25 mouse cellular contexts compared by ENCODE assay signal in genomic region chr16:93728676-93729075, GRCm38 (mm10). TPM values are rescaled to one million over a fixed set of nuclear protein-coding genes. Genes with fewer than 3 reads are reported as not detected.
A peak's percentile ranks its signal among the peaks of the same experiment; 100 is the strongest.
DNase-seq lines count a peak whose midpoint lies in the region; ATAC-seq and TF ChIP-seq lines count a peak whose summit lies in the region.
"Had no signal": no experiment of that assay in that cellular context is flagged by ENCODE, and none has a peak within 500 bp of the region (broad histone marks: within the 10 kb centered on the region; RNA-seq: fewer than 3 reads in every experiment).

No protein-coding gene starts in this region.

- H3K36me3 ChIP-seq in lung, postnatal 0 days (ENCODE audit: insufficient read depth, low read length) = no peaks in the 10 kb centered on the region
- no peaks in the 10 kb centered on the region for H3K36me3 ChIP-seq in kidney, embryonic 16.5 days (ENCODE audit: insufficient read depth, low read length)
- H3K36me3 ChIP-seq: embryonic facial prominence, embryonic 10.5 days; forebrain, embryonic 10.5 days; limb, embryonic 10.5 days had no signal

- no peak overlapping the region for H3K9ac ChIP-seq in lung, postnatal 0 days (replicated peaks; ENCODE audit: low read depth)
- H3K9ac ChIP-seq in kidney, embryonic 16.5 days (replicated peaks; ENCODE audit: low read length) = no peak overlapping the region
- H3K9ac ChIP-seq: hindbrain, embryonic 13.5 days; liver, embryonic 15.5 days had no signal

- H3K4me3 ChIP-seq in layer of hippocampus, adult 2 months = no peak overlapping the region
- no peak overlapping the region for H3K4me3 ChIP-seq in lung, postnatal 0 days (ENCODE audit: low read depth, low read length)
- no peak overlapping the region for H3K4me3 ChIP-seq in kidney, embryonic 16.5 days (ENCODE audit: low read length)
- H3K4me3 ChIP-seq: embryonic facial prominence, embryonic 10.5 days; forebrain, embryonic 10.5 days; hindbrain, embryonic 13.5 days; limb, embryonic 10.5 days; liver, embryonic 15.5 days had no signal

- TF ChIP-seq CTCF in layer of hippocampus, adult 2 months (conservative IDR thresholded peaks at IDR 0.05) = no peak
- TF ChIP-seq CTCF in lung, postnatal 0 days (IDR thresholded peaks at IDR 0.05) = no peak

- 52% methylated on average over 9 of the region's 9 CpGs for WGBS in lung, postnatal 0 days
- 58% methylated on average over 9 of the region's 9 CpGs for WGBS in kidney, embryonic 16.5 days

- peak overlapping the region; percentile 91 for H3K27ac ChIP-seq in layer of hippocampus, adult 2 months
- H3K27ac ChIP-seq in lung, postnatal 0 days (ENCODE audit: low read length) = no peak overlapping the region
- no peak overlapping the region for H3K27ac ChIP-seq in kidney, embryonic 16.5 days (ENCODE audit: low read length)
- H3K27ac ChIP-seq: embryonic facial prominence, embryonic 10.5 days; forebrain, embryonic 10.5 days; hindbrain, embryonic 13.5 days; limb, embryonic 10.5 days; liver, embryonic 15.5 days; macrophage; stomach, postnatal 0 days had no signal

- H3K4me2 ChIP-seq in lung, postnatal 0 days (replicated peaks; ENCODE audit: low read depth, low read length) = no peak overlapping the region
- H3K4me2 ChIP-seq in kidney, embryonic 16.5 days (replicated peaks; ENCODE audit: low read depth, low read length) = no peak overlapping the region
- H3K4me2 ChIP-seq: hindbrain, embryonic 13.5 days; liver, embryonic 15.5 days; midbrain, embryonic 11.5 days had no signal

- H3K4me1 ChIP-seq in lung, postnatal 0 days (ENCODE audit: insufficient read depth, low read depth, low read length) = peaks cover 5% of the 10 kb centered on the region; the same call in 1 of the 2 replicates
- H3K4me1 ChIP-seq in kidney, embryonic 16.5 days (ENCODE audit: insufficient read depth, low read length) = peaks cover 18% of the 10 kb centered on the region

- peak; percentile 48 for ATAC-seq in lung, postnatal 0 days
- no peak for ATAC-seq in kidney, embryonic 16.5 days (ENCODE audit: low FRiP score, low TSS enrichment)
- ATAC-seq: CD4-positive, CD25-positive, alpha-beta regulatory T cell, adult 4 months had no signal

- no peaks in the 10 kb centered on the region for H3K9me3 ChIP-seq in lung, postnatal 0 days (ENCODE audit: low read length)
- H3K9me3 ChIP-seq in kidney, embryonic 16.5 days (ENCODE audit: low read length) = no peaks in the 10 kb centered on the region
- H3K9me3 ChIP-seq: embryonic facial prominence, embryonic 10.5 days; forebrain, embryonic 10.5 days; hindbrain, embryonic 13.5 days; limb, embryonic 10.5 days; liver, embryonic 15.5 days had no signal

- peak; percentile 30 for DNase-seq in cerebellum, adult 9-11 months
- no peak for DNase-seq in cerebellum, adult 8-10 months
- DNase-seq in layer of hippocampus, adult 2 months (ENCODE audit: low spot score in 2 of 2) = no peak
- no peak for DNase-seq in layer of hippocampus, postnatal 10 days (ENCODE audit: low spot score in 2 of 2)
- peak; percentile 59 for DNase-seq in lung, postnatal 0 days (ENCODE audit: low spot score)
- DNase-seq in frontal cortex, postnatal 10 days (ENCODE audit: low spot score in 2 of 2) = no peak
- no peak for DNase-seq in cerebellum, adult 18-20 months
- DNase-seq: cerebellum, adult 9-10 months; gastrocnemius, postnatal 14 days; kidney, adult 18-20 months; kidney, postnatal 10 days; liver; right cerebral cortex, postnatal 4 days; thymus, adult 2 months; thymus, postnatal 4 days had no signal

- TF ChIP-seq EP300 in lung, postnatal 0 days (IDR thresholded peaks at IDR 0.05) = no peak

- no peaks in the 10 kb centered on the region for H3K27me3 ChIP-seq in lung, postnatal 0 days (replicated peaks; ENCODE audit: insufficient read depth, low read length)
- H3K27me3 ChIP-seq in kidney, embryonic 16.5 days (ENCODE audit: insufficient read depth, low read length) = no peaks in the 10 kb centered on the region
- H3K27me3 ChIP-seq: hindbrain, embryonic 13.5 days; liver, embryonic 15.5 days had no signal

RNA-seq across cellular contexts. Expression of gene Dop1b, which starts 17.0 kb away (rescaled TPM):
- total RNA-seq in layer of hippocampus, adult 2 months (2021) = 100 to 1,000 TPM in 1 of 2 experiments, 10 to 100 TPM in 1; 98.8 to 108 TPM
- total RNA-seq in layer of hippocampus, postnatal 10 days (2021) = 10 to 100 TPM; 90.1 to 93.3 TPM
- 14.8 and 19.8 TPM in 2 replicates for polyA plus RNA-seq in lung, postnatal 0 days (2015; fragmentation: Nextera tagmentation; extraction: Ambion mirVana)
- 30.1 and 35.0 TPM in 2 replicates for polyA plus RNA-seq in kidney, embryonic 16.5 days (2015; fragmentation: Nextera tagmentation; extraction: Ambion mirVana)

RNA-seq across cellular contexts. Expression of gene Cbr3, which starts 45.7 kb away (rescaled TPM):
- 10 to 100 TPM; 16.8 to 19.0 TPM for total RNA-seq in layer of hippocampus, adult 2 months (2021)
- total RNA-seq in layer of hippocampus, postnatal 10 days (2021) = 10 to 100 TPM; 12.5 to 13.9 TPM
- 14.4 TPM in 2 replicates for polyA plus RNA-seq in lung, postnatal 0 days (2015; fragmentation: Nextera tagmentation; extraction: Ambion mirVana)
- 7.6 and 8.6 TPM in 2 replicates for polyA plus RNA-seq in kidney, embryonic 16.5 days (2015; fragmentation: Nextera tagmentation; extraction: Ambion mirVana)
- polyA plus RNA-seq: CD4-positive, CD25-positive, alpha-beta regulatory T cell, adult 4 months had no signal

Comparison
In these comparisons a context has a peak if more than half of its experiments do, and no peak if none do; other contexts are left out.
1. DNase-seq: peak in cerebellum, adult 9-11 months (single experiment) and lung, postnatal 0 days (single experiment); none in cerebellum, adult 8-10 months (single experiment), layer of hippocampus, adult 2 months (0 of 2), layer of hippocampus, postnatal 10 days (0 of 2), frontal cortex, postnatal 10 days (0 of 2) and cerebellum, adult 18-20 months (0 of 2).